Mouse (Mus musculus): Measurements from ENCODE around the gene Rab3c. TPM values are rescaled to one million over a fixed set of nuclear protein-coding genes. Genes with fewer than 3 reads are reported as not detected.
A peak's percentile ranks its signal among the peaks of the same experiment; 100 is the strongest.

Gene Rab3c
- polyA plus RNA-seq (2016; fragmentation: Nextera tagmentation; extraction: Ambion mirVana): 87.8 and 90.8 TPM in 2 replicates

GRCm38 (mm10) chr13:110280563-110281144 lies at the start of gene Rab3c:
Gene Rab3c (minus strand): TSS chr13:110280996.
- H3K27me3 ChIP-seq: no peaks in the 10 kb centered on the region
- H3K9ac ChIP-seq (replicated peaks): peak within 1 kb of the TSS; percentile 58
- no peaks in the 10 kb centered on the region for H3K36me3 ChIP-seq
- no peaks in the 10 kb centered on the region for H3K9me3 ChIP-seq
- H3K4me1 ChIP-seq: peaks cover 6% of the 10 kb centered on the region
- peak within 1 kb of the TSS; percentile 64 for H3K4me3 ChIP-seq
- H3K27ac ChIP-seq (replicated peaks): peak within 1 kb of the TSS; percentile 81
- peak within 1 kb of the TSS; percentile 65 for H3K4me2 ChIP-seq (replicated peaks)
- WGBS: 1% methylated on average over 20 of the region's 20 CpGs
- ATAC-seq (ENCODE audit: low FRiP score, low read depth): peak; percentile 46

GRCm38 (mm10) chr13:110318746-110319145 lies 38.0 kb upstream of the Rab3c start:
- H3K36me3 ChIP-seq: no peaks in the 10 kb centered on the region
- no peak for ATAC-seq (ENCODE audit: low FRiP score, low read depth)
- no peak overlapping the region for H3K9ac ChIP-seq (replicated peaks)
- no peaks in the 10 kb centered on the region for H3K9me3 ChIP-seq
- H3K4me2 ChIP-seq (replicated peaks): no peak overlapping the region
- H3K4me3 ChIP-seq: no peak overlapping the region
- no peak overlapping the region for H3K27ac ChIP-seq (replicated peaks)
- H3K27me3 ChIP-seq: no peaks in the 10 kb centered on the region
- H3K4me1 ChIP-seq: no peaks in the 10 kb centered on the region
- 75% methylated on average over 4 of the region's 4 CpGs for WGBS

GRCm38 (mm10) chr13:110307188-110307587 lies 26.4 kb upstream of the Rab3c start:
- no peak overlapping the region for H3K27ac ChIP-seq (replicated peaks)
- H3K9ac ChIP-seq (replicated peaks): no peak overlapping the region
- H3K4me1 ChIP-seq: no peaks in the 10 kb centered on the region
- H3K4me2 ChIP-seq (replicated peaks): no peak overlapping the region
- H3K4me3 ChIP-seq: no peak overlapping the region
- no peaks in the 10 kb centered on the region for H3K27me3 ChIP-seq
- H3K36me3 ChIP-seq: no peaks in the 10 kb centered on the region
- no peak for ATAC-seq (ENCODE audit: low FRiP score, low read depth)
- WGBS: 88% methylated on average over 5 of the region's 5 CpGs
- no peaks in the 10 kb centered on the region for H3K9me3 ChIP-seq

- no peaks in the 10 kb centered on the region for H3K36me3 ChIP-seq
- H3K4me1 ChIP-seq: no peaks in the 10 kb centered on the region
- H3K4me3 ChIP-seq: no peak overlapping the region
- no peak overlapping the region for H3K4me2 ChIP-seq (replicated peaks)
- no peak overlapping the region for H3K9ac ChIP-seq (replicated peaks)
- WGBS: 73% methylated on average over 4 of the region's 4 CpGs
- H3K9me3 ChIP-seq: no peaks in the 10 kb centered on the region
- no peaks in the 10 kb centered on the region for H3K27me3 ChIP-seq
- no peak for ATAC-seq (ENCODE audit: low FRiP score, low read depth)
- H3K27ac ChIP-seq (replicated peaks): no peak overlapping the region
These were observed 16.3 kb upstream of the Rab3c start for GRCm38 (mm10) chr13:110297112-110297511.

GRCm38 (mm10) chr13:110288499-110288898 lies 7.7 kb upstream of the Rab3c start:
- H3K4me3 ChIP-seq: no peak overlapping the region
- no peaks in the 10 kb centered on the region for H3K4me1 ChIP-seq
- H3K9me3 ChIP-seq: no peaks in the 10 kb centered on the region
- no peak overlapping the region for H3K4me2 ChIP-seq (replicated peaks)
- no peak overlapping the region for H3K27ac ChIP-seq (replicated peaks)
- no peak overlapping the region for H3K9ac ChIP-seq (replicated peaks)
- ATAC-seq (ENCODE audit: low FRiP score, low read depth): no peak
- H3K27me3 ChIP-seq: no peaks in the 10 kb centered on the region
- WGBS: 84% methylated on average over 3 of the region's 3 CpGs
- no peaks in the 10 kb centered on the region for H3K36me3 ChIP-seq

- Histone ChIP-seq H3K9ac (replicated peaks) (no peak overlapping the region), H3K36me3 (no peaks in the 10 kb centered on the region), H3K27me3 (no peaks in the 10 kb centered on the region), H3K4me3 (no peak overlapping the region), H3K27ac (replicated peaks) (no peak overlapping the region), H3K4me2 (replicated peaks) (no peak overlapping the region), H3K9me3 (no peaks in the 10 kb centered on the region), H3K4me1 (peaks cover 6% of the 10 kb centered on the region)
- 73% methylated on average over 4 of the region's 4 CpGs for WGBS
- no peak for ATAC-seq (ENCODE audit: low FRiP score, low read depth)
These were observed 3.0 kb upstream of the Rab3c start for GRCm38 (mm10) chr13:110283781-110284180.

GRCm38 (mm10) chr13:110280028-110280562 lies 701 bp downstream of the Rab3c start:
- peak overlapping the region; percentile 58 for H3K9ac ChIP-seq (replicated peaks)

GRCm38 (mm10) chr13:110278976-110279736 lies 1.6 kb downstream of the Rab3c start:
- H3K4me2 ChIP-seq (replicated peaks): peak overlapping the region; percentile 65
- 52% methylated on average over 9 of the region's 9 CpGs for WGBS
- ATAC-seq (ENCODE audit: low FRiP score, low read depth): no peak
- H3K4me1 ChIP-seq: peaks cover 6% of the 10 kb centered on the region
- H3K27ac ChIP-seq (replicated peaks): peak overlapping the region; percentile 81
- no peaks in the 10 kb centered on the region for H3K36me3 ChIP-seq
- peak overlapping the region; percentile 58 for H3K9ac ChIP-seq (replicated peaks)
- H3K4me3 ChIP-seq: peak overlapping the region; percentile 64
- H3K9me3 ChIP-seq: no peaks in the 10 kb centered on the region
- H3K27me3 ChIP-seq: no peaks in the 10 kb centered on the region

More at GRCm38 (mm10) chr13:110280028-110280562, 701 bp downstream of the Rab3c start:
- Histone ChIP-seq H3K9me3 (no peaks in the 10 kb centered on the region), H3K36me3 (no peaks in the 10 kb centered on the region), H3K27ac (replicated peaks) (peak overlapping the region; percentile 81), H3K4me1 (peaks cover 6% of the 10 kb centered on the region), H3K4me2 (replicated peaks) (peak overlapping the region; percentile 65), H3K4me3 (peak overlapping the region; percentile 64), H3K27me3 (no peaks in the 10 kb centered on the region)
- WGBS: under 1% methylated on average over 24 of the region's 24 CpGs
- ATAC-seq (ENCODE audit: low FRiP score, low read depth): peak; percentile 98

GRCm38 (mm10) chr13:110277709-110278108 lies 3.1 kb downstream of the Rab3c start:
- H3K27ac ChIP-seq (replicated peaks): no peak overlapping the region
- H3K4me1 ChIP-seq: peaks cover 6% of the 10 kb centered on the region
- no peak overlapping the region for H3K4me2 ChIP-seq (replicated peaks)
- no peak for ATAC-seq (ENCODE audit: low FRiP score, low read depth)
- no peaks in the 10 kb centered on the region for H3K9me3 ChIP-seq
- no peak overlapping the region for H3K9ac ChIP-seq (replicated peaks)
- no peak overlapping the region for H3K4me3 ChIP-seq
- no peaks in the 10 kb centered on the region for H3K27me3 ChIP-seq
- H3K36me3 ChIP-seq: no peaks in the 10 kb centered on the region

- H3K9me3 ChIP-seq: no peaks in the 10 kb centered on the region
- 88% methylated on average over 3 of the region's 3 CpGs for WGBS
- H3K4me1 ChIP-seq: no peaks in the 10 kb centered on the region
- ATAC-seq (ENCODE audit: low FRiP score, low read depth): no peak
- no peaks in the 10 kb centered on the region for H3K27me3 ChIP-seq
- H3K27ac ChIP-seq (replicated peaks): no peak overlapping the region
- no peak overlapping the region for H3K4me2 ChIP-seq (replicated peaks)
- no peak overlapping the region for H3K4me3 ChIP-seq
- no peak overlapping the region for H3K9ac ChIP-seq (replicated peaks)
- no peaks in the 10 kb centered on the region for H3K36me3 ChIP-seq
These were observed 5.3 kb downstream of the Rab3c start for GRCm38 (mm10) chr13:110275471-110275870.

GRCm38 (mm10) chr13:110260649-110261048 lies 20.1 kb downstream of the Rab3c start:
- Histone ChIP-seq H3K27me3 (no peaks in the 10 kb centered on the region), H3K27ac (replicated peaks) (no peak overlapping the region), H3K9me3 (no peaks in the 10 kb centered on the region), H3K4me3 (no peak overlapping the region), H3K4me2 (replicated peaks) (no peak overlapping the region), H3K36me3 (no peaks in the 10 kb centered on the region), H3K9ac (replicated peaks) (no peak overlapping the region), H3K4me1 (peaks cover 9% of the 10 kb centered on the region)
- 73% methylated on average over 1 of the region's 1 CpGs for WGBS
- ATAC-seq (ENCODE audit: low FRiP score, low read depth): no peak

- WGBS: 96% methylated on average over 5 of the region's 5 CpGs
- Histone ChIP-seq H3K4me3 (no peak overlapping the region), H3K27ac (replicated peaks) (no peak overlapping the region), H3K4me2 (replicated peaks) (no peak overlapping the region), H3K9ac (replicated peaks) (no peak overlapping the region), H3K4me1 (no peaks in the 10 kb centered on the region), H3K36me3 (no peaks in the 10 kb centered on the region), H3K27me3 (no peaks in the 10 kb centered on the region), H3K9me3 (no peaks in the 10 kb centered on the region)
- ATAC-seq (ENCODE audit: low FRiP score, low read depth): no peak
These were observed 29.3 kb downstream of the Rab3c start for GRCm38 (mm10) chr13:110251453-110251852.

All from midbrain, embryonic 12.5 days (tissue).